Mouse (Mus musculus) testis, adult 2 months (tissue): ENCODE measurements around the gene Fank1.

ENCODE experiments used
- CTCF ChIP-seq: fragments of 200-500 bp; IDR thresholded peaks from 2 replicates; pipeline ENCODE4 v1.5.1; 2012; ENCODE audit warnings: low read depth, mild to moderate bottlenecking, inconsistent platforms, low read length, moderate library complexity; ENCODE audit not compliant: control insufficient read depth, insufficient read depth, insufficient replicate concordance
- POLR2A ChIP-seq: fragments of 200-500 bp; IDR thresholded peaks from 2 replicates; pipeline ENCODE4 v1.6.1; 2012; ENCODE audit warnings: low read depth, mild to moderate bottlenecking, inconsistent platforms, low read length, moderate library complexity; ENCODE audit not compliant: control insufficient read depth

GRCm38 (mm10) chr7:133744209-133744608 is 32.5 kb upstream of the Fank1 start:
- no peak for TF ChIP-seq POLR2A
- no peak for TF ChIP-seq CTCF
